Mouse (Mus musculus) C2C12 (cell line): ENCODE measurements around the gene Tpmt. TPM values are rescaled to one million over a fixed set of nuclear protein-coding genes. Genes with fewer than 3 reads are reported as not detected.

Source experiments
- H3K27me3 ChIP-seq: one replicate; pipeline ENCODE4 v1.6.1; 2011; ENCODE audit not compliant: control insufficient read depth, insufficient read depth, insufficient read length
- H3K36me3 ChIP-seq: one replicate; pipeline ENCODE4 v1.6.1; 2011; ENCODE audit not compliant: control insufficient read depth, insufficient read depth
- H3K4me3 ChIP-seq: one replicate; pipeline ENCODE4 v1.5.1; 2011; ENCODE audit warnings: mild to moderate bottlenecking, control low read depth; ENCODE audit not compliant: poor library complexity, insufficient read depth, severe bottlenecking
- H3K79me2 ChIP-seq: one replicate; pipeline ENCODE4 v1.6.1; 2011; ENCODE audit not compliant: control insufficient read depth, insufficient read depth
- H3K79me3 ChIP-seq: one replicate; pipeline ENCODE4 v1.6.1; 2011; ENCODE audit warnings: low read depth, control low read depth
- H3ac ChIP-seq: one replicate; pipeline ENCODE3; 2011; ENCODE audit warnings: low read depth; ENCODE audit not compliant: control insufficient read depth, insufficient read length
- CEBPB ChIP-seq: IDR thresholded peaks from one replicate; pipeline ENCODE4 v1.6.1; 2011; ENCODE audit warnings: low read depth, mild to moderate bottlenecking, control low read depth, moderate library complexity
- CTCF ChIP-seq: IDR thresholded peaks from one replicate; pipeline ENCODE4 v1.5.1; 2011; ENCODE audit not compliant: control insufficient read depth, insufficient read depth, insufficient read length
- FOSL1 ChIP-seq: IDR thresholded peaks from one replicate; pipeline ENCODE4 v1.8.0; 2011; ENCODE audit warnings: mild to moderate bottlenecking, low read length; ENCODE audit not compliant: poor library complexity, insufficient read depth, severe bottlenecking
- MAX ChIP-seq: IDR thresholded peaks from one replicate; pipeline ENCODE4 v1.6.1; 2011; ENCODE audit warnings: mild to moderate bottlenecking, control low read depth
- MYOD1 ChIP-seq: IDR thresholded peaks from one replicate; pipeline ENCODE4 v1.6.1; 2011; ENCODE audit warnings: low read depth; ENCODE audit not compliant: control insufficient read depth, insufficient read length
- MYOG ChIP-seq: IDR thresholded peaks from one replicate; pipeline ENCODE4 v1.6.1; 2011; ENCODE audit not compliant: control insufficient read depth, insufficient read length; ENCODE audit errors: extremely low read depth
- USF1 ChIP-seq: IDR thresholded peaks from one replicate; pipeline ENCODE4 v1.6.1; 2011; ENCODE audit warnings: low read depth, mild to moderate bottlenecking, control low read depth, moderate library complexity
- polyA plus RNA-seq: library from polyadenylated mRNA; unstranded; fragments of >200 nt; fragmentation: generic; extraction: Trizol; gene quantifications from one replicate; pipeline ENCODE4 v1.2.1, GENCODE M21; 2012; ENCODE audit warnings: missing spikeins

The Tpmt gene
- polyA plus RNA-seq, 1 experiment: 5.6 TPM

DNA sequence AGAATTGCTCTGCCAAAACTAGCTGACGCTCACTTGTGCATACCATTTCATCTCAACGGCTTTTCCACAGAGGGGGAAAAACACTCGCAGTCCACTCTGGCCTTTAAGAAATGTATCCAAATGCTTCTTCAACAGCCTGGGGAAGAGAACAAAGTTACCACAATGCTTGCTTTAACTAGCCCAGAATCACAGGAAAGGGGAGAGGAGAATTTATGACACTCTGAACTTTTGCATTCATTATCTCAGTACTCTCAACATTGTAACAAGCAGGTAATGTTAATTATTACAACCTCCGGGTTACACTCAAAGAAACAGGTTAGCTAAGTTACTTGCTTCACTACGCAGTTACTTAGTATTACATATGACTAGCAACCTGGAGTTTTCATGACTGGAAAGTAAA is 4.5 kb downstream of the Tpmt start:
- peaks cover 12% of the 10 kb centered on the region for H3K79me2 ChIP-seq
- TF ChIP-seq MYOG (no peak), FOSL1 (no peak), MAX (no peak), USF1 (no peak), MYOD1 (no peak), CTCF (no peak), CEBPB (no peak)
- no peak overlapping the region for H3ac ChIP-seq
- H3K4me3 ChIP-seq: no peak overlapping the region
- H3K36me3 ChIP-seq: no peaks in the 10 kb centered on the region
- H3K27me3 ChIP-seq: no peaks in the 10 kb centered on the region
- peaks cover 6% of the 10 kb centered on the region for H3K79me3 ChIP-seq

DNA sequence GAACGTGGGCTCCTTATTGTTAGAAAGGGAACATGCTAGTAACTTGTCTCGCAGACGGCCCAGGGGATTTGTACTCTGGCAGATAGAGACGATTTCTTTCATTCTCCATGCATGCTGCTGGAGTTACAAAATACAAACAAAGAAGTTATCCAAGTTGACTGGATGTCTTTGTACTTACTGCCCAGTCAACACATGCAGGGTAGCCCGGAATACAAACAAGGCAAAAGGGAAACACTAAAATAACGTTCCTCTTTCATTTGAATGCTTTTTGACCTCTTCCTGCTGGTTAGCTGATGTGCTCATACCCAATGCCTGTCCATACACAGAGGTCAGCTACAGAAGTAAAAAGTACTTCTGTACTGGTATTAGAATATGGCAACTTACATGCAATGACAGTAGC is 6.6 kb downstream of the Tpmt start:
- no peak for TF ChIP-seq FOSL1
- Histone ChIP-seq H3K79me2 (no peaks in the 10 kb centered on the region), H3K4me3 (no peak overlapping the region), H3ac (no peak overlapping the region), H3K36me3 (no peaks in the 10 kb centered on the region), H3K27me3 (no peaks in the 10 kb centered on the region), H3K79me3 (no peaks in the 10 kb centered on the region)

DNA sequence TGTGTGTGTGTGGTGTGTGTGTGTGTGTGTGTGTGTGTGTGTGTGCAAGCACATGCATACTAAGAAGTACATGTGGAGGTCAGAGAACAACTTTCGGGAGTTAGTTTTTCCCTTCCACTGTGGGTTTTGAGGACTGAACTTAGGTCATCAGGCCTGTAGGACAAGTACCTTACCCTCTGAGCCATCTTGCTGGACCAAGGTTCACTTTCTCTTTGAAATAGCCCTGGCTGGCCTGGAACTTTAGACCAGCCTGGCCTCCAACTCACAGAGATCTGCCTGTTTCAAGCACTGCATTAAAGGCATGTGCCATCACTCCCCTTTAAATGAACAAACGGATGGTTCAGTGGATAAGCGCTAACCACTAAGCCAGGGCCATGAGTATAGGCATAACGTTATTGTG is 10.9 kb downstream of the Tpmt start:
- H3K79me3 ChIP-seq: no peaks in the 10 kb centered on the region
- H3K79me2 ChIP-seq: no peaks in the 10 kb centered on the region
- no peaks in the 10 kb centered on the region for H3K27me3 ChIP-seq
- no peak overlapping the region for H3ac ChIP-seq
- no peak overlapping the region for H3K4me3 ChIP-seq
- TF ChIP-seq CTCF: no peak
- no peak for TF ChIP-seq MYOD1
- no peak for TF ChIP-seq FOSL1
- no peak for TF ChIP-seq MAX
- TF ChIP-seq USF1: no peak
- TF ChIP-seq CEBPB: no peak
- no peak for TF ChIP-seq MYOG
- H3K36me3 ChIP-seq: no peaks in the 10 kb centered on the region

- no peaks in the 10 kb centered on the region for H3K36me3 ChIP-seq
- H3K79me2 ChIP-seq: no peaks in the 10 kb centered on the region
- TF ChIP-seq FOSL1 (no peak), CTCF (no peak), MYOG (no peak), MYOD1 (no peak)
- H3K4me3 ChIP-seq: no peak overlapping the region
- H3K27me3 ChIP-seq: no peaks in the 10 kb centered on the region
- no peak overlapping the region for H3ac ChIP-seq
- no peaks in the 10 kb centered on the region for H3K79me3 ChIP-seq
Measured at GRCm38 (mm10) chr13:47030376-47031107, 14.0 kb downstream of the Tpmt start.

GRCm38 (mm10) chr13:47020798-47021197 is 23.7 kb downstream of the Tpmt start:
- TF ChIP-seq MAX: no peak
- TF ChIP-seq MYOG: no peak
- TF ChIP-seq CEBPB: no peak
- TF ChIP-seq MYOD1: no peak
- TF ChIP-seq CTCF: no peak
- no peak for TF ChIP-seq USF1
- no peak for TF ChIP-seq FOSL1
- H3K27me3 ChIP-seq: no peaks in the 10 kb centered on the region

GRCm38 (mm10) chr13:47019774-47020173 is 24.8 kb downstream of the Tpmt start:
- no peaks in the 10 kb centered on the region for H3K36me3 ChIP-seq
- H3K27me3 ChIP-seq: no peaks in the 10 kb centered on the region
- no peak overlapping the region for H3K4me3 ChIP-seq

More at GRCm38 (mm10) chr13:47020798-47021197, 23.7 kb downstream of the Tpmt start:
- Histone ChIP-seq H3K36me3 (no peaks in the 10 kb centered on the region), H3K4me3 (no peak overlapping the region), H3K79me3 (no peaks in the 10 kb centered on the region), H3K79me2 (no peaks in the 10 kb centered on the region), H3ac (no peak overlapping the region)

More at GRCm38 (mm10) chr13:47019774-47020173, 24.8 kb downstream of the Tpmt start:
- TF ChIP-seq USF1 (no peak), CTCF (no peak), FOSL1 (no peak), MYOD1 (no peak), CEBPB (no peak), MYOG (no peak), MAX (no peak)
- no peak overlapping the region for H3ac ChIP-seq
- H3K79me3 ChIP-seq: no peaks in the 10 kb centered on the region
- no peaks in the 10 kb centered on the region for H3K79me2 ChIP-seq
